Mouse (Mus musculus) CH12.LX (cell line): ENCODE measurements around the gene Sox18. TPM values are rescaled to one million over a fixed set of nuclear protein-coding genes. Genes with fewer than 3 reads are reported as not detected.

ENCODE experiments used
- DNase-seq: peaks from one replicate; pipeline ENCODE4 v3.0.0-alpha.2; 2013; ENCODE audit errors: extremely low read depth
- H3K27ac ChIP-seq: 2 replicates; pipeline ENCODE4 v1.5.1; 2012; ENCODE audit warnings: low read depth, mild to moderate bottlenecking, control low read depth, moderate library complexity; ENCODE audit not compliant: insufficient read depth
- H3K27me3 ChIP-seq: replicated peaks from 2 replicates; pipeline ENCODE3; 2012; ENCODE audit warnings: inconsistent platforms
- H3K36me3 ChIP-seq, 2 experiments: replicated peaks in 1 of 2; 2 replicates each; pipeline versions ENCODE3 to v1.6.1; 2012; ENCODE audit warnings: inconsistent platforms in 1 of 2, low read length in 1 of 2, mild to moderate bottlenecking in 1 of 2, mixed read lengths in 1 of 2, moderate library complexity in 1 of 2; ENCODE audit not compliant: control insufficient read depth in 1 of 2, insufficient read depth in 1 of 2
- H3K4me1 ChIP-seq, 2 experiments: 2 replicates each; pipeline ENCODE4 v1.6.1; 2012; ENCODE audit warnings: inconsistent platforms in 1 of 2, moderate library complexity in 1 of 2; ENCODE audit not compliant: insufficient read depth in 2 of 2, control insufficient read depth in 1 of 2
- H3K4me2 ChIP-seq: 2 replicates; pipeline ENCODE4 v1.6.1; 2012; ENCODE audit warnings: low read depth, mild to moderate bottlenecking, control low read depth; ENCODE audit not compliant: poor library complexity, insufficient read depth, severe bottlenecking
- H3K4me3 ChIP-seq, 3 experiments: fragments of 150-350 bp in 1 of 3; sonication (generic) in 1 of 3; replicated peaks in 1 of 3; 2 replicates each; pipeline versions ENCODE3 to v1.5.1; 2011 to 2012; ENCODE audit warnings: low read depth in 2 of 3, low read length in 2 of 3, mild to moderate bottlenecking in 2 of 3, moderate library complexity in 2 of 3, control low read depth in 1 of 3, improper control_type of control experiment in 1 of 3, inconsistent platforms in 1 of 3, mixed read lengths in 1 of 3; ENCODE audit not compliant: poor library complexity in 1 of 3
- H3K79me2 ChIP-seq: replicated peaks from 2 replicates; pipeline ENCODE4 v1.6.1; 2012; ENCODE audit warnings: mild to moderate bottlenecking, moderate library complexity; ENCODE audit not compliant: control insufficient read depth, poor library complexity, insufficient read depth, severe bottlenecking; ENCODE audit errors: extremely low read depth
- H3K9ac ChIP-seq: 2 replicates; pipeline ENCODE4 v1.6.1; 2012; ENCODE audit warnings: low read depth, mild to moderate bottlenecking, control low read depth, moderate library complexity; ENCODE audit not compliant: insufficient read depth
- H3K9me3 ChIP-seq: replicated peaks from 2 replicates; pipeline ENCODE3; 2012; ENCODE audit warnings: low read length, inconsistent platforms, mixed read lengths
- BHLHE40 ChIP-seq: IDR thresholded peaks from 2 replicates; pipeline ENCODE4 v1.6.1; 2011; ENCODE audit warnings: mild to moderate bottlenecking, low read depth, low read length, improper control_type of control experiment
- CHD1 ChIP-seq: IDR thresholded peaks from 2 replicates; pipeline ENCODE4 v1.6.1; 2012; ENCODE audit warnings: low read depth, low read length, improper control_type of control experiment, inconsistent platforms
- CHD2 ChIP-seq: IDR thresholded peaks from 2 replicates; pipeline ENCODE4 v1.6.1; 2011; ENCODE audit warnings: low read length, improper control_type of control experiment
- ELF1 ChIP-seq: IDR thresholded peaks from 2 replicates; pipeline ENCODE4 v1.6.1; 2014; ENCODE audit warnings: low read depth, mild to moderate bottlenecking, inconsistent platforms, low read length, improper control_type of control experiment
- EP300 ChIP-seq: IDR thresholded peaks from 2 replicates; pipeline ENCODE4 v1.6.1; 2011; ENCODE audit warnings: low read length, improper control_type of control experiment
- ETS1 ChIP-seq: conservative IDR thresholded peaks from 2 replicates; pipeline ENCODE4 v1.6.1; 2012; ENCODE audit warnings: low read depth, mild to moderate bottlenecking, inconsistent platforms, low read length, improper control_type of control experiment, moderate library complexity
- GABPA ChIP-seq: IDR thresholded peaks from 2 replicates; pipeline ENCODE4 v1.6.1; 2012; ENCODE audit warnings: low read depth, low read length, improper control_type of control experiment, inconsistent platforms; ENCODE audit not compliant: insufficient replicate concordance
- HCFC1 ChIP-seq: IDR thresholded peaks from 2 replicates; pipeline ENCODE4 v1.6.1; 2012; ENCODE audit warnings: low read depth, mild to moderate bottlenecking, inconsistent platforms, low read length, improper control_type of control experiment
- IRF4 ChIP-seq: IDR thresholded peaks from 2 replicates; pipeline ENCODE4 v1.6.1; 2014; ENCODE audit warnings: low read depth, mild to moderate bottlenecking, inconsistent platforms, low read length, improper control_type of control experiment
- JUND ChIP-seq: conservative IDR thresholded peaks from 2 replicates; pipeline ENCODE4 v1.6.1; 2011; ENCODE audit warnings: low read depth, low read length, improper control_type of control experiment
- MAX ChIP-seq: IDR thresholded peaks from 2 replicates; pipeline ENCODE4 v1.6.1; 2011; ENCODE audit warnings: low read length, improper control_type of control experiment
- MYC ChIP-seq: IDR thresholded peaks from 2 replicates; pipeline ENCODE4 v1.6.1; 2011; ENCODE audit warnings: low read depth, mild to moderate bottlenecking, improper control_type of control experiment, low read length
- NRF1 ChIP-seq: IDR thresholded peaks from 2 replicates; pipeline ENCODE4 v1.6.1; 2014; ENCODE audit warnings: low read depth, mild to moderate bottlenecking, inconsistent platforms, low read length, improper control_type of control experiment, moderate library complexity
- POLR2AphosphoS2 ChIP-seq: IDR thresholded peaks from 2 replicates; pipeline ENCODE4 v1.6.1; 2011; ENCODE audit warnings: low read depth, low read length, improper control_type of control experiment
- RAD21 ChIP-seq: IDR thresholded peaks from 2 replicates; pipeline ENCODE4 v1.6.1; 2011; ENCODE audit warnings: low read depth, mild to moderate bottlenecking, low read length, improper control_type of control experiment, moderate library complexity
- SIN3A ChIP-seq: IDR thresholded peaks from 2 replicates; pipeline ENCODE4 v1.6.1; 2012; ENCODE audit warnings: low read length, improper control_type of control experiment, inconsistent platforms
- SMC3 ChIP-seq: IDR thresholded peaks from 2 replicates; pipeline ENCODE4 v1.6.1; 2011; ENCODE audit warnings: low read depth, low read length, improper control_type of control experiment
- TCF12 ChIP-seq: IDR thresholded peaks from 2 replicates; pipeline ENCODE4 v1.6.1; 2014; ENCODE audit warnings: low read depth, mild to moderate bottlenecking, inconsistent platforms, low read length, improper control_type of control experiment
- ZKSCAN1 ChIP-seq: IDR thresholded peaks from 2 replicates; pipeline ENCODE4 v1.6.1; 2012; ENCODE audit warnings: low read depth, inconsistent platforms, low read length, improper control_type of control experiment, borderline replicate concordance
- ZNF384 ChIP-seq: IDR thresholded peaks from 2 replicates; pipeline ENCODE4 v1.6.1; 2012; ENCODE audit warnings: low read depth, low read length, improper control_type of control experiment, inconsistent platforms
- dilution Hi-C: fragments of 300-500 bp; cut with MboI; formaldehyde crosslinking; loops from 2 replicates; pipeline ENCODE4 v1.14.3; 2020; ENCODE audit warnings: low sequenced_read_pairs; ENCODE audit not compliant: extremely low pct_unique_long_range_greater_than_20kb, extremely low pct_ligation_motif_present
- in situ Hi-C: fragments of 300-500 bp; cut with MboI; formaldehyde crosslinking; loops from 3 replicates; pipeline ENCODE4 v1.14.3; 2019; ENCODE audit warnings: low sequenced_read_pairs, low pct_ligation_motif_present, low pct_unique_long_range_greater_than_20kb, mixed read lengths
- polyA plus RNA-seq: library from polyadenylated mRNA; unstranded; fragments of >175 nt; gene quantifications from 2 replicates; pipeline ENCODE4 v1.2.1, GENCODE M21; 2012; ENCODE audit warnings: low read depth; ENCODE audit not compliant: insufficient read length
- total RNA-seq, 2 experiments: library from RNA; depleted of rRNA; stranded (reverse); fragments of 300-350 nt in 1 of 2; fragments of >200 nt in 1 of 2; gene quantifications; 2 replicates each; pipeline ENCODE4 v1.2.3; 2012 to 2014

Sox18 gene
- total and polyA plus RNA-seq, 3 experiments = not detected

DNA sequence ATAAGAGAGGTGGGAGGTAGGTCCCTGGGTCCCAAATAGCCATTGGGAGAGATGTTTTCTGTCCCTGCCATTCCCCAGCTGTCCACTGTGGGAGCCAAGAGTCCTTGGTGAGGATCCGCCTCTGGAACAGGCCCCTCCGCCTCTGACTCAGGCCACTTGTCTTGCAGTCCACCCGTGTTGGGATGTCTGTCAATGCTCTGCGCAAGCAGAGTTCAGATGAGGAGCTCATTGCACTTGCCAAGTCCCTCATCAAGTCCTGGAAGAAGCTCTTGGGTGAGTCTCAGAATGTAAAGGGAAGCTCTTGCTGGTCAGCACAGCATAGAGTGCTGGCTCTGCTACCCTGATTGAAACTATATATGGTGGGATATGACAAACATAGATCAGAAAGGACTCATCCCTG lies 11.9 kb upstream of the Sox18 start:
- in situ Hi-C loops (no loop called here), dilution Hi-C loops (no loop called here)
- no peak for DNase-seq
- Histone ChIP-seq H3K4me2 (no peak overlapping the region), H3K9ac (no peak overlapping the region), H3K36me3 (peaks cover 18 to 47% of the 10 kb centered on the region in 2 experiments), H3K4me3 (no peak overlapping the region), H3K9me3 (no peaks in the 10 kb centered on the region), H3K27ac (no peak overlapping the region), H3K27me3 (no peaks in the 10 kb centered on the region), H3K4me1 (peaks cover 12 to 54% of the 10 kb centered on the region in 2 experiments), H3K79me2 (no peaks in the 10 kb centered on the region)
- TF ChIP-seq ZKSCAN1 (no peak), MAX (no peak), ELF1 (no peak), RAD21 (no peak), JUND (no peak), POLR2AphosphoS2 (no peak; the same call in 1 of the 2 replicates), IRF4 (no peak), BHLHE40 (no peak), ETS1 (no peak), SMC3 (no peak)

DNA sequence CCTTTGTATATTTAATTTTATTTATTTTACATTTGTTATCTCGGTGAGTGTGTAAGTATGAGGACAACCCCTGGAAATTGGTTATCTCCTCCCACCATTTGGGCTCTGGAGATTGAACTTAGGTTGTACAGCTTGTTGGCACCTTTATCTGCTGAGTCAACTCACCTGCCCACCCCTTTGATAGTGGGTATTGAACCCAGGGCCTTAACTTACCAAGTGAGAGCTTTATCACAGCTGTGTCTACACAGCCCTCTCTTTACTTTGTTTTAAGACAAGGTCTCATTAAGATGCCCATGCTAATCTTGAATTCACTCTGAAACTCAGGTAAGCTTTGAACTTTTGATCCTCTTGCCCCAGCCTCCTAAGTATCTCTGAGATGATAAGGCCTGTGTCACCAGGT lies 10.5 kb upstream of the Sox18 start:
- no peaks in the 10 kb centered on the region for H3K9me3 ChIP-seq
- H3K4me2 ChIP-seq = no peak overlapping the region
- H3K4me3 ChIP-seq = no peak overlapping the region
- peaks cover 18 to 58% of the 10 kb centered on the region in 2 experiments for H3K4me1 ChIP-seq
- no peaks in the 10 kb centered on the region for H3K79me2 ChIP-seq
- in situ Hi-C loops = no loop called here
- peaks cover 6 to 33% of the 10 kb centered on the region in 2 experiments for H3K36me3 ChIP-seq
- no peak overlapping the region for H3K27ac ChIP-seq
- dilution Hi-C loops = no loop called here
- no peak for DNase-seq
- no peak for TF ChIP-seq IRF4
- no peak for TF ChIP-seq BHLHE40
- TF ChIP-seq GABPA = no peak
- TF ChIP-seq EP300 = no peak
- no peak for TF ChIP-seq CHD2
- no peak for TF ChIP-seq ZNF384
- no peak for TF ChIP-seq TCF12
- TF ChIP-seq MYC = no peak
- no peak for TF ChIP-seq NRF1
- no peak for TF ChIP-seq SIN3A
- TF ChIP-seq HCFC1 = no peak
- TF ChIP-seq ETS1 = no peak
- no peak for TF ChIP-seq CHD1
- H3K9ac ChIP-seq = no peak overlapping the region
- H3K27me3 ChIP-seq = no peaks in the 10 kb centered on the region
